Mouse (Mus musculus) layer of hippocampus, adult 18-20 months (tissue): ENCODE results near the gene Pced1b. TPM values are rescaled to one million over a fixed set of nuclear protein-coding genes. Genes with fewer than 3 reads are reported as not detected.
"Not testable (repeated sequence)": the region's sequence is repeated elsewhere in the genome, so short reads cannot be mapped to it uniquely, and the experiment has no call there.

Source experiments
- DNase-seq, 2 experiments: peaks; one replicate each; pipeline ENCODE4 v3.0.0; 2022; ENCODE audit warnings: low spot score in 2 of 2
- total RNA-seq, 2 experiments: library from RNA; stranded (reverse); gene quantifications; 2 replicates each; pipeline ENCODE4 v1.2.3; 2021

Pced1b gene
- total RNA-seq, 2 experiments from 2014 or later, result 6.0 to 6.9 TPM

- DNase-seq, result no peak
These were observed 122.2 kb downstream of the Pced1b start for GRCm38 (mm10) chr15:97369144-97369543.

GRCm38 (mm10) chr15:97370880-97371279 is 124.0 kb downstream of the Pced1b start:
- DNase-seq, result no peak

GRCm38 (mm10) chr15:97372043-97372442 is 125.1 kb downstream of the Pced1b start:
- not testable (repeated sequence) for DNase-seq

- DNase-seq, result no peak
These were observed 125.8 kb downstream of the Pced1b start for GRCm38 (mm10) chr15:97372611-97373131.

- DNase-seq, result no peak
These were observed 126.5 kb downstream of the Pced1b start for GRCm38 (mm10) chr15:97373203-97374084.

GRCm38 (mm10) chr15:97374085-97374844 is 127.4 kb downstream of the Pced1b start:
- no peak for DNase-seq

GRCm38 (mm10) chr15:97374845-97375720 is 128.2 kb downstream of the Pced1b start:
- no peak for DNase-seq

- DNase-seq, result no peak
These were observed 129.3 kb downstream of the Pced1b start for GRCm38 (mm10) chr15:97376081-97376742.

- DNase-seq, result no peak
These were observed 129.9 kb downstream of the Pced1b start for GRCm38 (mm10) chr15:97376792-97377222.

GRCm38 (mm10) chr15:97378061-97378460 is 131.2 kb downstream of the Pced1b start:
- no peak for DNase-seq

- no peak for DNase-seq
These were observed 132.8 kb downstream of the Pced1b start for GRCm38 (mm10) chr15:97379489-97380304.

GRCm38 (mm10) chr15:97382567-97382966 is 135.7 kb downstream of the Pced1b start:
- no peak for DNase-seq

GRCm38 (mm10) chr15:97383523-97384141 is 136.7 kb downstream of the Pced1b start:
- no peak for DNase-seq

- DNase-seq, result no peak
These were observed 137.5 kb downstream of the Pced1b start for GRCm38 (mm10) chr15:97384170-97385018.

- DNase-seq, result not testable (repeated sequence)
These were observed 138.3 kb downstream of the Pced1b start for GRCm38 (mm10) chr15:97385174-97385573.

- DNase-seq, result no peak
These were observed 140.9 kb downstream of the Pced1b start for GRCm38 (mm10) chr15:97387793-97388192.

- DNase-seq, result no peak
These were observed 142.7 kb downstream of the Pced1b start for GRCm38 (mm10) chr15:97389577-97389976.

- no peak for DNase-seq
These were observed 143.9 kb downstream of the Pced1b start for GRCm38 (mm10) chr15:97390778-97391177.
